Mouse (Mus musculus) embryo, embryonic 11.5 days (tissue): Measurements from ENCODE around the gene Spz1.
A peak's percentile ranks its signal among the peaks of the same experiment; 100 is the strongest.

Source experiments
- DNase-seq: peaks from one replicate; pipeline ENCODE4 v3.0.0-alpha.2; 2012; ENCODE audit warnings: low read depth, low spot score

The Spz1 gene

DNA sequence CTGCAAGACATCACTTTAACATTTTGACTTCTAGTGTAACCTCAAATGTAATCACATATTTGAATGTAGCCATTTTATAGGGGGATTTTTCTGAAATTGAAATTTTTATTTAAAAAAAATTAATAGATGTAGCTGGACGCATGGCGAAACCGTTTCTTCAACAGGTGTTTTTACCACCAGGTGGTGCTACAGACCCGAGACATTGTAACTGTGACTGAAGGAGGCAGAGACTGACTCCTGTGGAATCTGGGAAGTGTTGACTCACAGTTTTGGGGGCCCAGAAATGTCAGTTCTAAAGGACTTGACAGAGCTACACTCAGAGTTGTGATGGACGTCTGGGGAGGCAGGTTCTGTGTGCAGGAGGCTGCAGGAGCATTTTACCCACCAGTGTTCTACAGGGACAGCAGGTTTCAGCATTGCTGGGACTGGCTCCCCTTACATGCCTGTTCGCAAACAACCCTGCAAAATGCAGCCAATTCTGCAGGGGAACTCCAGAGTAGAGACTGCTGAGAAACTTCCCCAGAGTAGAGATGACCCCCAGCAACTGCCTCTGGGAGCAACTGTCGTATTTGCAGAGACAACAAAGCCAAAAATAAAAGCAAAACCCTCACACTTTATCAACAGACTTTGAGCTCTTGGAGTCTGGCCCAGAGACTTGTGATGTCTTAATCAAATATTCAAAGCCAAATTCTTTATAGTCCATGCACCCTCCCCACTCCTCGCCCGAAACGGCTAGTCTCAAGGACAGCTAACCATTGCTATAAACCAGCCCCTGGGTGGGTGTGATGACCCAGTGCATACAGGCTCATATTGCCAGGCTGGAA lies 4.5 kb upstream of the Spz1 start:
- peak; percentile 48 for DNase-seq

DNA sequence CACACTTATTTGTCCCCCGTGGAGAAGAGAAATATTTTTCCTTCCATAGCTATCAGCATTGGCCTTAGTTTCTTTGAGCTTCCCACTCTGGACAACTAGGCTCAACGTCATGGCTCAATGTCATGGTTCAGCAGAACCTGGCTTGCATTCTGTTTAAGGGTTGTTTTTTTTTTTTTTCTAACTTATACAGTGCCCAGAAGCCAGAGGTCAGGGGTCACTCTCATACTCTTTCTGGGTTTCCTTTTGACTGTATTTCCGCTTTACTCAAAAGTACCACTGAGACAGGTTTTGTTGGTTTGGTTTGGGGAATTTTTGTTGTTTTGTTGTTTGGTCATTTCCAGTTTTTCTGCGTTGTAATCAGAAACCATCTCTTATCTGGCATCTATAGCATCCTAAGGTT lies 2.2 kb upstream of the Spz1 start:
- DNase-seq = no peak

DNA sequence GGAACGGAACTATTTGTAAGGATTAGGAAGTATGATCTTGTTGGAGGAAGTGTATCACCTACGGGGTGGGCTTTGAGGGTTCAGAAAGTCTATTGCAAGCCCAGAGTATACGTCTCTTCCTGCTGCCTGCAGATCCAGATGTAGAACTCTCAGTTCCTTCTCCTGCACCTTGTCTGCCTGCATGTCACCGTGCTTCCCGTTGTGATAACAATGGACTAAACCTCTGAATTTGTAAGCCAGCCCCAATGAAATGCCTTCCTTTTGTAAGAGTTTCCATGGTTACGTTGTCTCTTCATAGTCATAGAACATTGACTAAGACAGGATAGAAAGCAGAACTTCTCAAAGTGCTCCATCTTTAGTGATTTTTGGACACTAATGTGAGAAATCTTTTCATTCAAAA lies 716 bp upstream of the Spz1 start:
- DNase-seq = no peak

DNA sequence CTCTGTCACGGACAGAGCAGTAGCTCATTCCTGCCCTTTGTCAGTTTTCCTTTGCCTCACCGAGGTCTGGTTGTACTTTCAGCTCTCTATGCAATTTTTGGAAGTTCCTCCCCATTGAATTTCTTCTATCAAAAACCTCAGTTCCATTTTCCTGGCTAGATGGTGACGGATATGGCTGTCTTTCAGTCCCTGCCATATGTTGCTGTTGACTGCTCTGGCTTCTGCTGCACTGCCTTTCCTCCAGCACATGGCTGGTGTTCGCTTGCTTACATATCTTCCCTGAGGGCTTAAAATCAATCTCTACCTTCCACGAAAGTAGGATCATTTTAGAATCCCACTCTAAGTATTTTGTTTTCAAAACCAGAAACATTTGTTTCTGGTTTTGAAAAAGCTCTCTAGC lies 16.5 kb downstream of the Spz1 start:
- DNase-seq = no peak

DNA sequence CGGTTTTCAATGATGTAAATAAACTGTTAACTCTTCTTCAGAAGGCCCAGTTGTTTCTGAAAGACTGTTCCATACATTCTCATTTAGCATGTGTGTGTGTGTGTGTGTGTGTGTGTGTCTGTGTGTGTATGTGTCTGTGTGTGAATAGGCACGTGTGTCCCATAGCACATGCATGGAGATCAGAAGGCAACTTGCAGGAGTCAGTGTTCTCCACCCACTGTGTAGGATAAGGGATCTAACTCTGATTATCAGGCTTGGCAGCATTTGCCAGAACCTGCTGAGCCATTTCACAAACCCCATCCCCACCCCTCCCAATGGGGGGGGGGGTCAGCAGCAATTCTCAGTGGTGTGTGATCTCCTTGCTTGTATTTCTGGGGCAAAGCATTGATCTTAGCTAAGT lies 18.7 kb downstream of the Spz1 start:
- no peak for DNase-seq

DNA sequence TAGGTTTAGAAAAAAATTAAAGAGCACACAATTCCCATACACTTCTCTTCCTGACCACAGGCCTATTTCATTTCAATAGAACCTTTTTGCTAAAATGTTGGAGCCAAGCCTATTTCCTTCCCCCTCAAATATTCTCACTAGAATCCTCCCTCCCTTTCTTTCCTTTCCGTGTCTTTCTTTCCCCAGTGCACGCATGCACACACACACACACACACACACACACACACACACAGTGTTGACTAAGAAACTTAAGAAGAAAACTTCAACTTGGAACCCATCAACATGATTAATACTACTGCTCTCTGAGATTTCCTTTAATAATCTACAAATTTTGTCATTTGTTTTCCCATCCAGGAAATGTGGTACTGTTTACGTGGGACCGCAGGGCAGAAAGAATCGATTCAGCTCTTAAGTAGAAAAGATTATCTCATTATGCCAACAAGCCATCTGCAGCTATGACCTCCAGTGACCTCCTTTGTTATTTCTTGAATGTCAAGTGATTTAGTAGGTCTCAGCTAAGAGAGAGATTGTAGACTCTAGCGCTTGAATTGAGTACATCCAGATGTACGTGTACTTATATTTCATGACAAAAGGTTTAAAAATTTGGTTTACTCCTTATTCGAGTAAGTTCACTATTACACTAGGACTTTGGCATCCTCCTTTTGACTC lies 19.4 kb downstream of the Spz1 start:
- DNase-seq = peak; percentile 63

DNA sequence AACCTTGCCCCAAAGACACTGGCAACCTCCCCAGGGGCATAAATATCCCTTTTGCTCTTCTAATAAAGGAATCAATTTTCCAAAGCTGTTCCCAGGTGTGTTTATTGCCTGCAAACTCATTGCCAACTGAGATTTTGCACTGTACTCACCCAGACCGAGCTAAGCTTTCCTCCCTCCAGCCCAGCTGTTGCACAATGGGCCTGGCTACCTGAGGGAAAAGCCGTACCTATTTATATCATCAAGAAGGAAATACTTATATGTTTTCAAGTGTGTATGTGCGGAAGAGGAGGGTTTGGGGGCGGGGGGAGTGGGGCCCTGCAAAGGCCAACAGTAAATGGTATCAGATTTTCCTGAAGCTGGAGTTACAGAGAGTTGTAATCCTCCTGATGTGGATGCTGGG lies 28.9 kb downstream of the Spz1 start:
- DNase-seq = no peak

DNA sequence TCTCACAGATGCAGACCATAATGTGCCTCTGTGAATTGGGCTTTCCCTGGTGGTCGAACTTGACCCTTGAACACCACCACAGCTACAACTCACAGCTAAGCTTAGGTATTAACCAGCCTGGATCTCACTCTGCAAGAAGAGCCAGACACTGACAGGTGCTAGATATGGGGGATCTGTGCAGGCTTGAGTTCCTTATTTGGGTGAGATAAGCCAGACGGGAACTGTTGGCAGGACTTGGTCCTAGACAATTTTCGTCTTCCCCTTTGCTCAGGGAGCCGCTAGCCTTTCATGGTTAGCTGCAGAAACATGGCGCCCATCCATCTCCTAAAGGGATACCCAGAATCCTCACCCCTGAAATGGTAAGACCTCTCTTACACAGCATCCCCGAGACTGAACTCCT lies 35.0 kb downstream of the Spz1 start:
- DNase-seq = no peak

DNA sequence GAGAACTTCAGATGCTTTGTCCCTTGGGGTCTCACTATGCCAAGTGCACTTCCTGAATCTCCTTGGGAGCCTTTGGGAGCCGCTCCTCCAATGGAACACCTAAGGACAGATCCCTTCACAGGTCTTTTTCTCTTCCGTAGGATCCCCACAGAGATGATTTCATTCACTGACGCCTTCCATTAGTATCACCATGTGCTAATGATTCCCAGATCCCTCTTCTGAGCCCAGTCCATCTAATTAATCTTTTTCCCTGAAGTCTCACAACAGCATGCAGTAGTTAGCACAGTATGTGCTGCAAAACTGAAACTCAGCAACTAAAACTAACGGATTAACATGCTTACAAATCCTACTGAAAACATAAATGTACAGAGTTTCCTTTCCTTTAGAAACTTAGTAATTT lies 36.8 kb downstream of the Spz1 start:
- no peak for DNase-seq

DNA sequence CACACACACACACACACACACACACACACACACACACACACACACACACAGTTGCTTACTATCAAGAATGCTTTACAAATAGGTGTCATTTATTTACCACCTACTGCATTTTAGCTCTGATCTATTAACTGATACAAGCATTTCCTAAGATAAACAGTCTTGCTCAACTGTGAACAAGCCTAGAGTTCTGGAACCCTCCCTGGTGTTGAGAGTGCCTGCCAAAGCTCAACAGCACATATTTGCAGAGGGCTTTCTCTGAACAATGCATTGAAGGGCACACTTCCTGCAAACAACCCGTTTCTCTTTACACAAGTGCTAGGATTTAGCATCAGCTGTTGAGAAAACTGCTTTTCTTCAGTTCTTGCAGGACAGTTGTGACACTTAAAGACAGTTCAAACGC lies 42.2 kb downstream of the Spz1 start:
- no peak for DNase-seq

DNA sequence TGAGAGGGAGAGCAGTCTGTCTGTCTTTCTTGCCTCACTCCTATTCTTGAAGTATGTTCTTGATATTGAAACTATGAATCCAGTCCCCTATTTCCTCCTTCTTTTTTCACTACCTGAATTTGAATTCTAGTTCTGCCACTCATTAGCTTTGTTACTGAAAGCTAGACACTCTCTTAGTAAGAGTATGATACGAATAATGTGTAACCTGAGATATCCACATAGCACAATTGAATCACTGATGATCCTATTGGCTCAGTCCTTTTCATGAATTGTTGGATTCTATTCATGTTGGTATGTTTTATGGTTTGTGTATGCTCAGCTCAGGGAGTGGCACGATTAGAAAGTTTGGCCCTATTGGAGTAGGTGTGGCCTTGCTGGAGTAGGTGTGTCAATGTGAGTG lies 43.8 kb downstream of the Spz1 start:
- no peak for DNase-seq

DNA sequence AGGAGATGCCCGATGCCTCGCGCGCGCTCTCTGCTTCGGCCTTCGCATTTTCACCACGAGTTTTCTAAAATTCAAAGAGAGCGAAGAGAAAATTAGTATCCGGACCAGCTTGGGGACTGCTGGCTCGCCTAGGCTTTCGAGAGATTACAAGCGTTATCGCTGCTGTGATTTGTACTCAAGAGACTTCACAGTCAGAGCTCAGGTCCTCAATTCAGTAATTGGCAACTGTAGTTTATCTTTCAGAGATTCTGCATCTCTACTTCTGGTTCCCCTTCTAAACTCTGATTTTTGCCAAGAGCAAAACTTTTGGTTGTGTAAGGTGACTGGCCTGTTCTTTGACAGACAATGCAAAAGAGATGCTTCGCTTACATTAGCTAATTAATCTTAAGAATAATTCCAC lies 44.7 kb downstream of the Spz1 start:
- no peak for DNase-seq

DNA sequence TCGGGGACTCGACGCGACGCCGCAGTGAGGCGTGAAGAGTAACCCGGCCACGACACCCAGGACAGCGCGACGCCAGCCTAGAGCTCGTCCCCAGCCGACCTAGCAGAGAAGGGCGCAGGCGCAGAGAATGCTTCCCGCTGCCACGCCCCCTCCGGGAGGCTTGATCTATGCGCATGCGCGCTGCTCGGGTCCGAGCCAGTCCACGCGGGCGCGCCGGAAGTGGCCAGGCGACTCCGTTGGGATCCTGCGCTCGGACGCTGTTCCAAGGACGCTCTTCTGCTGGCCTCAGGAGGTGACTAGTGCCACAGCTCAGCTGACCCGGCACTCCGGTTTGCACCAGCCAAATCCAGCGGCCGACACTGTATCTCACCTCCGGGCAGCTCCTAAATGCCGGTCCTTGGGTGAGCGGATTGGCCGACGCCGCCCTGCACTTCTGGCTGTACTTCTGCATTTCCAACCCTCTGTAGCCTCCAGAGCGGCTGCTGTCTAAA lies 45.2 kb downstream of the Spz1 start, which contains the start of gene Zfyve16:
Zfyve16 (minus strand) TSS at position 148 of the 491 bp plus-strand sequence.
- DNase-seq = peak; percentile 94

DNA sequence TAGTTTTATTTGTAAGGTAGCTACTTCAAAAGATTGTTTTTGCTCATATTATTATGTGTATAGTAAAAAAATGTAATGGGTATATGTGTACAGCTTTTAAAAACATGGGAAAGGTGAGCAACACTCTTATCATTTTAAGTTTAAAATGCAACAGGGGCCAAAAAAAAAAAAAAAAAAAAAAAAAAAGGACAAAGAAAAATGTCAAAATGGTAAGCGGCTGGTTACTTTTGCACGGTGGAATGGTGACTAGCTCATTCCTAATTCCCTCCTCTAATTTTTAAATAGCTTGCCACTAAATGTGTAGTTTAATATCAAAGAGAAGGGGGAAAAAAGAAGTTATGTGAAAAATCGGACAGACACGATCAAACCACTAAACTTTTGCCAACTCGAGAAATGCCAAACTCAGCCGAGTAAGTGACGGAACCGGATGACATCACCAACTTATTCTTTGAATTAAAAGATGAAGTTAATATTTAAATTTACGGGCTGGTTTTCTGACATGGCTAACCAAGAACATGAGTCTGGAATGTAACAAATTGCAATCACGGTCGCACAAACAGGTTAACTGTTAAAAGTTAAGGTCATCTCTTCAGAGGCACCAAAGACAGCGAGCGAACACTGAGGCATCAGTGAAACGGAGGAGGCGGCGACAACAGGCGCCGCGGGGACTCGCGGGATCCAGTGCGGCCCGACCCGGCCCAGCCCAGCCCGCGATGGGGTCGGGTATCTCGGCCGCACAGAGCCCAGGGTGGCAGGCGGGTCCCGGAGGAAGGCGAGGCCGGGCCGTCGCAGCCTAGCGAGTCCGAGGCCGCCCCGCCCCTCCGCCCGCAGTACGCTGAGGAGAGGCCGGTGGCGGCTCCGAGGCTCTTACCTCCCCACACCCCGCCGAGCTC lies 45.9 kb downstream of the Spz1 start:
- DNase-seq = no peak
